Mouse (Mus musculus) embryonic facial prominence, embryonic 15.5 days (tissue): ENCODE measurements around the gene Grb14. TPM values are rescaled to one million over a fixed set of nuclear protein-coding genes. Genes with fewer than 3 reads are reported as not detected.

Experiments used
- ATAC-seq: fragments of 200-750 bp; cut with Nextera tagmentation; 2 replicates; pipeline ENCODE4 v1.8.0; 2017; ENCODE audit warnings: low read depth, moderate TSS enrichment; ENCODE audit not compliant: insufficient number of reproducible peaks, low FRiP score, low TSS enrichment
- H3K27ac ChIP-seq: fragments of 300-500 bp; sonication (generic); replicated peaks from 2 replicates; pipeline ENCODE4 v1.5.1; 2015; ENCODE audit warnings: mild to moderate bottlenecking, inconsistent platforms
- H3K27me3 ChIP-seq: fragments of 300-500 bp; sonication (generic); 2 replicates; pipeline ENCODE4 v1.6.1; 2015; ENCODE audit warnings: inconsistent platforms
- H3K36me3 ChIP-seq: fragments of 300-500 bp; sonication (generic); 2 replicates; pipeline ENCODE4 v1.6.1; 2015; ENCODE audit warnings: mild to moderate bottlenecking, inconsistent platforms
- H3K4me1 ChIP-seq: fragments of 300-500 bp; sonication (generic); 2 replicates; pipeline ENCODE4 v1.6.1; 2015; ENCODE audit warnings: inconsistent platforms
- H3K4me2 ChIP-seq: fragments of 300-500 bp; sonication (generic); replicated peaks from 2 replicates; pipeline ENCODE4 v1.6.1; 2015; ENCODE audit warnings: mild to moderate bottlenecking, inconsistent platforms
- H3K4me3 ChIP-seq: fragments of 300-500 bp; sonication (generic); replicated peaks from 2 replicates; pipeline ENCODE4 v1.5.1; 2015; ENCODE audit warnings: mild to moderate bottlenecking, inconsistent platforms
- H3K9ac ChIP-seq: fragments of 300-500 bp; sonication (generic); 2 replicates; pipeline ENCODE4 v1.6.1; 2015; ENCODE audit warnings: inconsistent platforms
- H3K9me3 ChIP-seq: fragments of 300-500 bp; sonication (generic); replicated peaks from 2 replicates; pipeline ENCODE4 v1.6.1; 2016; ENCODE audit warnings: inconsistent platforms
- WGBS: fragments of 180-500 bp; shearing (Covaris S2); methylation state at CpG from one replicate; pipeline ENCODE4 v1.1.7; 2015; 5-methylcytosine and 5-hydroxymethylcytosine counted together
- polyA plus RNA-seq: library from polyadenylated mRNA; unstranded; fragments of >200 nt; fragmentation: Nextera tagmentation; extraction: Ambion mirVana; gene quantifications from 2 replicates; pipeline ENCODE4 v1.2.1, GENCODE M21; 2015

The Grb14 gene
- polyA plus RNA-seq, 1 experiment from 2014 or later = 12.5 TPM

GRCm38 (mm10) chr2:65017375-65017774 is 7.4 kb downstream of the Grb14 start:
- 77% methylated on average over 2 of the region's 2 CpGs for WGBS
- ATAC-seq = no peak
- H3K4me3 ChIP-seq = no peak overlapping the region
- H3K27me3 ChIP-seq = no peaks in the 10 kb centered on the region
- no peak overlapping the region for H3K4me2 ChIP-seq
- no peak overlapping the region for H3K9ac ChIP-seq
- no peaks in the 10 kb centered on the region for H3K9me3 ChIP-seq
- no peak overlapping the region for H3K27ac ChIP-seq
- peaks cover 8% of the 10 kb centered on the region; the same call in 1 of the 2 replicates for H3K4me1 ChIP-seq
- no peaks in the 10 kb centered on the region for H3K36me3 ChIP-seq

DNA sequence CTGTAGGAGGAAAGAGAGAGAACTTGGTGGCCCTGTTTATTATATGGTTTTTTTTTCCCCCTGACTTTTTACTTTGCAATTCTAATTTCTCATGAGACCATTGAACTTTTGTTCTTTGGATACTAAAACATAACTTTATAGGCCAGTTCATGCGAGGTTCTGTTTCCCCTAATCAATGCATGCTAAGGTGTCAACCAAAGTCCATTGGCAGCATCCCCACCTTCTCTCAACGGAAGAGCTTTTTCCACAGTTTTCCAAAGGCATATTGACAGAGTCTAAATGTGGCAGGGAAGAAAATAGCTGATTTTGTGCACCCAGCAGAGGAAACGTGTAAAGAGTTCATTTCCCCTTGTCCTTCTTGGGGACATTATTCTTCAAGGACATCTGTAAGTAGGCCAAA is 10.2 kb downstream of the Grb14 start:
- no peak overlapping the region for H3K9ac ChIP-seq
- no peaks in the 10 kb centered on the region for H3K4me1 ChIP-seq
- 85% methylated on average over 3 of the region's 3 CpGs for WGBS
- H3K9me3 ChIP-seq = no peaks in the 10 kb centered on the region
- H3K36me3 ChIP-seq = no peaks in the 10 kb centered on the region
- no peak overlapping the region for H3K4me3 ChIP-seq
- H3K27me3 ChIP-seq = no peaks in the 10 kb centered on the region
- H3K27ac ChIP-seq = no peak overlapping the region
- no peak for ATAC-seq
- no peak overlapping the region for H3K4me2 ChIP-seq

DNA sequence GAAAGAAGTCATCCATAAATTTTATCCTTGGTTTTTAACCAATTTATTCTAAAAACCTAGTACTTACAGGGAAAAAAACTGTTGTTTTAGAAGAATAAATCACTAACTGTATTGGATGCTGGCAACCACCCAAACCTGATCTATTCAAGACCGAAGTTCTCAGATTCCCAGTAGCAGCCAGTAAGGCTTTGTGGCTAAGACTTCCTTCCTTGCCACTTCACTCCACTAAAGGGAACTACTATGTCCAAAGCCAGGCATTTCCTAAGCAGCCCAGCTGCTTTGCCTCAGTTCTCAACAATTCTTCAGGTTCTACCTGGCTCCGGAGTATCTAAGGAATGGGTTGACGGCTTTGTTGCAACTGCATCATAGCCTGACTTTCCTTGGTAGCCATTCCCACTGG is 14.7 kb downstream of the Grb14 start:
- no peaks in the 10 kb centered on the region for H3K27me3 ChIP-seq
- ATAC-seq = no peak
- no peak overlapping the region for H3K4me3 ChIP-seq
- no peak overlapping the region for H3K9ac ChIP-seq
- no peaks in the 10 kb centered on the region for H3K4me1 ChIP-seq
- H3K36me3 ChIP-seq = no peaks in the 10 kb centered on the region
- no peaks in the 10 kb centered on the region for H3K9me3 ChIP-seq
- H3K4me2 ChIP-seq = no peak overlapping the region
- H3K27ac ChIP-seq = no peak overlapping the region
- 74% methylated on average over 3 of the region's 3 CpGs for WGBS

GRCm38 (mm10) chr2:65007396-65007795 is 17.4 kb downstream of the Grb14 start:
- H3K9me3 ChIP-seq = no peaks in the 10 kb centered on the region
- H3K9ac ChIP-seq = no peak overlapping the region
- H3K27ac ChIP-seq = no peak overlapping the region
- no peak overlapping the region for H3K4me2 ChIP-seq
- WGBS = 41% methylated on average over 2 of the region's 2 CpGs
- H3K4me1 ChIP-seq = no peaks in the 10 kb centered on the region
- no peak overlapping the region for H3K4me3 ChIP-seq
- 0 out of 2 replicates have a peak, but pooled peaks have one; percentile 19 for ATAC-seq
- H3K27me3 ChIP-seq = no peaks in the 10 kb centered on the region
- H3K36me3 ChIP-seq = no peaks in the 10 kb centered on the region

- no peak overlapping the region for H3K9ac ChIP-seq
- no peak overlapping the region for H3K4me2 ChIP-seq
- no peak for ATAC-seq
- H3K27ac ChIP-seq = no peak overlapping the region
- no peaks in the 10 kb centered on the region for H3K27me3 ChIP-seq
- H3K4me3 ChIP-seq = no peak overlapping the region
- no peaks in the 10 kb centered on the region for H3K9me3 ChIP-seq
- no peaks in the 10 kb centered on the region for H3K36me3 ChIP-seq
- H3K4me1 ChIP-seq = no peaks in the 10 kb centered on the region
Measured at GRCm38 (mm10) chr2:65005044-65005443, 19.7 kb downstream of the Grb14 start.

DNA sequence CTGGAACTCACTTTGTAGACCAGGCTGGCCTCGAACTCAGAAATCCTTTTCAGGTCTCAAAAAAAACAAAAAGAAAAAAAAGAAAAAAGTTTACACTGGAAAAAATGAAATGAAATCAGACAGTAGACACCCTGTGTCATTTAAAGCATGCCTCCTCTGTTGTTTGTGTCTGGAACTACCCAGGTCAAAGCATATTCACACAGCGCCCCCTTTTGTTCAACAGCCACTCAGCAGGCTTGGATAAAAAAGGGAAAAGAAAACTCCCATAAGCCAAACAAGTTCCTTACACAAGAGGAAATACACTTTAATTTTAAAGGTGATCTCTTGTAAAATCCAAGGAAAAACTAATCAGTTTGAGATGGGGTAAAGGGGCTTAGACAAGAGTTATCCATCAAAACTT is 21.4 kb downstream of the Grb14 start:
- no peak overlapping the region for H3K4me2 ChIP-seq
- no peak overlapping the region for H3K9ac ChIP-seq
- ATAC-seq = no peak
- no peak overlapping the region for H3K27ac ChIP-seq
- H3K9me3 ChIP-seq = no peaks in the 10 kb centered on the region
- H3K4me3 ChIP-seq = no peak overlapping the region
- H3K27me3 ChIP-seq = no peaks in the 10 kb centered on the region
- 52% methylated on average over 2 of the region's 2 CpGs for WGBS
- no peaks in the 10 kb centered on the region for H3K4me1 ChIP-seq
- no peaks in the 10 kb centered on the region for H3K36me3 ChIP-seq

DNA sequence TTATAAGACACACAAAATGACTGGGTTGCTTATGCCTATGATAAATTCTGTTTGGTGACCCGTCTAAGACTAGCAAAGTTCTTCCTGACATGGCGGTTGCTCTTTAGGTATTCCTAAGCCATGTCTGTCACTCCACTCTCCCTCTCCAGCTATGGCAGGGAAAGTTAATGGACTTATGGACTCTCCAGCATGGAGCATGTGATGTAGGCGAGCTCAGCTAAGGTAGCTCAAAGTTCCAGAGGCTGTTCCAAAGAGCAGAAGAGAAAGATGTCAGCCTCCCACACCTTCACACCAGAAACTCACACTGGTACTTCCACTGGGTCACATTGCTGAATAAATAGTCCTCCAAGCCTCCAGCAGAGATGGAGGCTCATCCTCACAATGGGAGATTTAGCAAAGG is 22.2 kb downstream of the Grb14 start:
- Histone ChIP-seq H3K4me1 (no peaks in the 10 kb centered on the region), H3K4me2 (no peak overlapping the region), H3K4me3 (no peak overlapping the region), H3K27me3 (no peaks in the 10 kb centered on the region), H3K9ac (no peak overlapping the region), H3K36me3 (no peaks in the 10 kb centered on the region), H3K9me3 (no peaks in the 10 kb centered on the region), H3K27ac (no peak overlapping the region)
- 90% methylated on average over 3 of the region's 3 CpGs for WGBS
- no peak for ATAC-seq

DNA sequence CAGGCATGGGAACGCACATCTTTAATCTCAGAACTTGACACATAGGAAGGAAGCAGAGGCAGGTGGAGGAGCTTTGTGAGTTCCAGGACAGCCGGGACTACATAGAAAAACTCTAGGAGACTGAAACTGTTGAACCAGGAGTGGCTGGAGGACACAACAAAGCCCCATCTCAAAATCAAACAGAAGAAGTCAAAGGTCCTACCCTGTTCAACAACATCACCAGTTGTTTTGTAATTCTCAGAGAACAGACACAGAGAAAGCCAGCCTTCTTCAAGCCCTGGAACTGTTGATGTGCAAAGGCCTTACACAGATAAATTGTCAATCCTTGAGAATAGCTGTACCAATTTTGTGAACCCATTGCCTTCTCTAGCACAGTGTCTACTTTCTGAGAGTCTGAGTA is 29.7 kb downstream of the Grb14 start:
- no peaks in the 10 kb centered on the region for H3K27me3 ChIP-seq
- no peak overlapping the region for H3K4me2 ChIP-seq
- H3K36me3 ChIP-seq = no peaks in the 10 kb centered on the region
- no peak for ATAC-seq
- H3K4me1 ChIP-seq = no peaks in the 10 kb centered on the region
- 87% methylated on average over 2 of the region's 2 CpGs for WGBS
- H3K4me3 ChIP-seq = no peak overlapping the region
- no peak overlapping the region for H3K27ac ChIP-seq
- no peak overlapping the region for H3K9ac ChIP-seq
- H3K9me3 ChIP-seq = no peaks in the 10 kb centered on the region

GRCm38 (mm10) chr2:64989426-64990187 is 35.2 kb downstream of the Grb14 start:
- no peaks in the 10 kb centered on the region for H3K36me3 ChIP-seq
- H3K4me3 ChIP-seq = no peak overlapping the region
- H3K4me2 ChIP-seq = no peak overlapping the region
- H3K9ac ChIP-seq = no peak overlapping the region
- WGBS = 90% methylated on average over 2 of the region's 2 CpGs
- no peaks in the 10 kb centered on the region for H3K9me3 ChIP-seq
- H3K27me3 ChIP-seq = no peaks in the 10 kb centered on the region
- no peak overlapping the region for H3K27ac ChIP-seq
- no peaks in the 10 kb centered on the region for H3K4me1 ChIP-seq
- no peak for ATAC-seq

GRCm38 (mm10) chr2:64987782-64988181 is 37.0 kb downstream of the Grb14 start:
- Histone ChIP-seq H3K9me3 (no peaks in the 10 kb centered on the region), H3K4me2 (no peak overlapping the region), H3K36me3 (no peaks in the 10 kb centered on the region), H3K9ac (no peak overlapping the region), H3K27ac (no peak overlapping the region), H3K27me3 (no peaks in the 10 kb centered on the region), H3K4me3 (no peak overlapping the region), H3K4me1 (no peaks in the 10 kb centered on the region)
- WGBS = 70% methylated on average over 3 of the region's 3 CpGs
- no peak for ATAC-seq

- 53% methylated on average over 5 of the region's 5 CpGs for WGBS
- ATAC-seq = no peak
- peaks cover 4% of the 10 kb centered on the region; the same call in 1 of the 2 replicates for H3K4me1 ChIP-seq
Measured at GRCm38 (mm10) chr2:64975546-64975945, 49.2 kb downstream of the Grb14 start.

DNA sequence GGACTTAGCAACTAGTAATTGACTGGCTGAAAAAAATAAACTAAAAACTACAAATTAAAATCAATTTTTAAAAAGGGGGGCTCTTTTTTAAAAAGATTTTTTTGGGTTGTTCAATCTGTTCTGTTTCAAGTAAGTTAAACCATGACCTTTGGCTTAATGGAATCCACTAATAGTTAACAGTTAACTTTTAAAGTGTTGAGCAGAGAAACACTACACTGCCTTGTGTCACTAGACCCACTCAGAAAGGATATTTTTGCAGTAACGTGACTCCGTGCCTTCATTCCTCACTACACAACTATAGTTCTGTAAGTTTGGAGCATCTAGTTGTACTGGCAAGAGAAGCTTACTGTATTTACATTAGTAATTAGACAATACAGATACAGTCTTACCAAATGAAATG is 50.2 kb downstream of the Grb14 start:
- H3K27me3 ChIP-seq = no peaks in the 10 kb centered on the region
- H3K9ac ChIP-seq = no peak overlapping the region
- H3K36me3 ChIP-seq = no peaks in the 10 kb centered on the region
- peaks cover 4% of the 10 kb centered on the region; the same call in 1 of the 2 replicates for H3K4me1 ChIP-seq
- WGBS = 52% methylated on average over 2 of the region's 2 CpGs
- H3K27ac ChIP-seq = no peak overlapping the region
- no peaks in the 10 kb centered on the region for H3K9me3 ChIP-seq
- no peak for ATAC-seq
- no peak overlapping the region for H3K4me3 ChIP-seq
- no peak overlapping the region for H3K4me2 ChIP-seq

More at GRCm38 (mm10) chr2:64975546-64975945, 49.2 kb downstream of the Grb14 start:
- Histone ChIP-seq H3K36me3 (no peaks in the 10 kb centered on the region), H3K4me3 (no peak overlapping the region), H3K27me3 (no peaks in the 10 kb centered on the region), H3K9ac (no peak overlapping the region), H3K27ac (no peak overlapping the region), H3K4me2 (no peak overlapping the region), H3K9me3 (no peaks in the 10 kb centered on the region)
